Mouse (Mus musculus): ENCODE measurements around the gene Mrpl4.
A peak's percentile ranks its signal among the peaks of the same experiment; 100 is the strongest.

DNA sequence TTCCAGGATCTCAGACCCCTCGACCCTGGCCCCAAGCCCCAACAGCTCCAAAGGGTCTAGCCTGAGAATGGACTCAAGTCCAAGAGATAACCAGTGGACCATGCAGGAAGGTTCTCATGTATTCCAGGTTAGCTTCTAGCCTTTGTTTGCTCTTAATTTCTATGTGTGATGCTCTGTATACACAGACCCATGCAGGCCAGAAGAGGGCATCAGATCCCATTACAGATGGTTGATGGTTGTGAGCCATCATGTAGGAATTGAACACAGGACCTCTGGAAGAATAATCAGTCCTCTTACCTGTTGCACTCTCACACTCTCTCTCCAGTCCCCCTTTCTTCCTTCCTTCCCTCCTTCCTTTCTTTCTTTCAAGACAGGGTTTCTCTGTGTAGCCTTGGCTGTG, 9.8 kb downstream of the Mrpl4 start:
- no peak for TF ChIP-seq MAX (IDR thresholded peaks at IDR 0.05; ENCODE audit: low read length)
- no peak for TF ChIP-seq USF1 (IDR thresholded peaks at IDR 0.05; ENCODE audit: low read depth, low read length)
- peak in 1 of 3 experiments; percentile 79; a peak in 2 of 6 replicates for TF ChIP-seq CTCF (IDR thresholded peaks at IDR 0.05 in 2 of 3, conservative IDR thresholded peaks at IDR 0.05 in 1 of 3; ENCODE audit: control insufficient read depth in 1 of 3, insufficient read depth in 1 of 3, low read depth in 2 of 3, low read length in 3 of 3, poor library complexity in 1 of 3, severe bottlenecking in 1 of 3)
- no peak for TF ChIP-seq RCOR1 (IDR thresholded peaks at IDR 0.05; ENCODE audit: low read depth, low read length)
- TF ChIP-seq POLR2AphosphoS2 (IDR thresholded peaks at IDR 0.05; ENCODE audit: low read length) = no peak
- no peak for TF ChIP-seq CHD1 (IDR thresholded peaks at IDR 0.05; ENCODE audit: low read depth, low read length)
- TF ChIP-seq UBTF (IDR thresholded peaks at IDR 0.05; ENCODE audit: borderline replicate concordance, insufficient read depth, low read depth, low read length) = no peak
- no peak for TF ChIP-seq POLR2A (IDR thresholded peaks at IDR 0.05; ENCODE audit: control insufficient read depth in 1 of 2, insufficient read depth in 1 of 2, low read depth in 1 of 2, low read length in 2 of 2, poor library complexity in 1 of 2)
- no peak for TF ChIP-seq SMC3 (IDR thresholded peaks at IDR 0.05; ENCODE audit: low read depth, low read length)
- no peak for TF ChIP-seq TCF12 (IDR thresholded peaks at IDR 0.05; ENCODE audit: low read depth, low read length)
- TF ChIP-seq HCFC1 (IDR thresholded peaks at IDR 0.05; ENCODE audit: low read depth, low read length) = no peak
- TF ChIP-seq ETS1 (IDR thresholded peaks at IDR 0.05; ENCODE audit: low read depth, low read length) = no peak
- TF ChIP-seq GABPA (IDR thresholded peaks at IDR 0.05; ENCODE audit: low read depth, low read length) = no peak
- no peak for TF ChIP-seq BHLHE40 (IDR thresholded peaks at IDR 0.05; ENCODE audit: borderline replicate concordance, low read depth, low read length)
